Mouse (Mus musculus) heart, postnatal 14 days (tissue): Measurements from ENCODE around the gene Slc35g1. TPM values are rescaled to one million over a fixed set of nuclear protein-coding genes. Genes with fewer than 3 reads are reported as not detected.

Experiments used
- DNase-seq, 2 experiments: peaks; one replicate each; pipeline ENCODE4 v3.0.0; 2021 to 2022
- intact Hi-C: fragments of 180-260 bp; cut with DNase I; formaldehyde crosslinking; loops from one replicate; pipeline ENCODE4 v1.15.1; 2025
- total RNA-seq, 2 experiments: library from RNA; stranded (reverse); gene quantifications; 2 replicates each; pipeline ENCODE4 v1.2.3; 2021

Gene Slc35g1
- total RNA-seq, 2 experiments from 2014 or later: 1.4 to 1.6 TPM

DNA sequence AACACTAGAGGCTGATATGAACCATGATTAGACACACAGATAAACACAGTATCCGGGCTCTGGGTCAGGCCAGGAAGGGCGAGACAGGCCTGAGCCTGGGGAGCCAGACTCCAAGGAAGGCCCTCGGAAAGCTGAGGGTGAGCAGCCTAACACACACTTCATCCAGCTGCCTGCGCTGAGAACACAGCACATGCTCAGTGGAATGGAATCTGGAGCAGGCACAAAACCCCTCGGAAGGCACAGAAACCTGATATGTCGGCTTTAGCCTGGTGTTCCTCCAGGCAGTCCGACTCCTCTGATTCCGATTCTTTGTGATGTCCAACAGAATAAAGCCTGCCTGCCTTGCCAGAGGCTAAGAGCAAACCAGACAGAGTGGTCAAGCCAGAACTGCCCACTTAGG is 46.1 kb downstream of the Slc35g1 start:
- DNase-seq: no peak
- intact Hi-C loops: no loop called here

DNA sequence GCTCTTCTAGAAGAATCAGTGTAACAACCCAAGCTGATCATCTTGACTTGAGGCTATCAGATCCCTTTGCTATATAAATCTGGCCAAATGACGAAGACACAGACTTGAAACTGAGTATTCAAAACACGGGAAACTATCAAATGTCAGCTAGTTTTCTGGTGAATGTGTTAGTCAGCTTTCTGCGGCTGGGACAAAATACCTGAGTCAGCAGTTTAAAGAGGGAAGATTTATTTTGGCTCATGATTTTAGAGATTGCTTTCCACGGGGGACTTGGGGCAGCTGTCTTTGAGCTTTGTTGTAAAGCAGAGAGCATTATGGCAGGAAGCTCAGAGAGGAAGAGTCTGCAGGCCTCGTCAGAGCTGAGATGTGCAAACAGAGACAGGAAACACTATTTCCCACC is 50.0 kb downstream of the Slc35g1 start:
- no peak for DNase-seq
- intact Hi-C loops: no loop called here

Other genes with a start within 250 kb of the Slc35g1 start
- 10 to 100 TPM; 11.2 to 12.1 TPM for gene Fra10ac1, start 171.8 kb upstream of the Slc35g1 start, total RNA-seq
- 1 to 10 TPM; 1.6 to 1.8 TPM for gene Lgi1, start 131.4 kb upstream of the Slc35g1 start, total RNA-seq
- gene Plce1, start 85.1 kb downstream of the Slc35g1 start, total RNA-seq: 10 to 100 TPM; 23.8 to 26.2 TPM